Mouse (Mus musculus) liver, adult 2 months (tissue): Measurements from ENCODE around the gene Mocs1. TPM values are rescaled to one million over a fixed set of nuclear protein-coding genes. Genes with fewer than 3 reads are reported as not detected.

Experiments
- DNase-seq: peaks from one replicate; pipeline ENCODE4 v3.0.0-alpha.2; 2011; ENCODE audit warnings: low read depth, low spot score; ENCODE audit errors: extremely low read depth
- H3K27ac ChIP-seq: fragments of 200-500 bp; replicated peaks from 2 replicates; pipeline ENCODE4 v1.5.1; 2012; ENCODE audit warnings: low read depth, mild to moderate bottlenecking, control low read depth, inconsistent platforms, low read length; ENCODE audit not compliant: insufficient read depth
- H3K27me3 ChIP-seq: fragments of 200-500 bp; 2 replicates; pipeline ENCODE4 v1.6.1; 2012; ENCODE audit warnings: mild to moderate bottlenecking, moderate library complexity, low read length, inconsistent platforms; ENCODE audit not compliant: control insufficient read depth, insufficient read depth
- H3K36me3 ChIP-seq: fragments of 200-500 bp; 2 replicates; pipeline ENCODE4 v1.6.1; 2012; ENCODE audit warnings: low read length, inconsistent platforms; ENCODE audit not compliant: control insufficient read depth, insufficient read depth
- H3K4me1 ChIP-seq: fragments of 200-500 bp; 2 replicates; pipeline ENCODE4 v1.6.1; 2011; ENCODE audit warnings: low read length; ENCODE audit not compliant: control insufficient read depth, insufficient read depth
- H3K4me3 ChIP-seq: fragments of 200-500 bp; 2 replicates; pipeline ENCODE4 v1.5.1; 2011; ENCODE audit warnings: low read depth, mild to moderate bottlenecking, control low read depth, low read length, moderate library complexity; ENCODE audit not compliant: insufficient read depth
- H3K79me2 ChIP-seq: fragments of 200-500 bp; 2 replicates; pipeline ENCODE4 v1.6.1; 2012; ENCODE audit warnings: inconsistent platforms, mild to moderate bottlenecking, low read length, moderate library complexity; ENCODE audit not compliant: control insufficient read depth, insufficient read depth
- H3K9ac ChIP-seq: fragments of 200-500 bp; 2 replicates; pipeline ENCODE4 v1.6.1; 2012; ENCODE audit warnings: low read depth, mild to moderate bottlenecking, control low read depth, inconsistent platforms, low read length
- CTCF ChIP-seq: fragments of 200-500 bp; IDR thresholded peaks from 2 replicates; pipeline ENCODE4 v1.5.1; 2011; ENCODE audit warnings: low read depth, low read length, control low read depth
- POLR2A ChIP-seq: fragments of 200-500 bp; IDR thresholded peaks from 2 replicates; pipeline ENCODE4 v1.6.1; 2011; ENCODE audit warnings: low read length, control low read depth; ENCODE audit not compliant: insufficient read depth; ENCODE audit errors: extremely low read depth
- WGBS: fragments of 180-500 bp; shearing (Covaris S2); methylation state at CpG from one replicate; pipeline ENCODE4 v1.1.7; 2018; 5-methylcytosine and 5-hydroxymethylcytosine counted together
- polyA plus RNA-seq: library from polyadenylated mRNA; depleted of rRNA; stranded (reverse); fragments of >200 nt; gene quantifications from 2 replicates; pipeline ENCODE4 v1.2.3, GENCODE M21; 2012
- total RNA-seq: library from RNA; depleted of rRNA; stranded (reverse); fragments of >200 nt; gene quantifications from 2 replicates; pipeline ENCODE4 v1.2.3, GENCODE M21; 2014

The Mocs1 gene
- total and polyA plus RNA-seq, 2 experiments, result 46.1 to 125 TPM

GRCm38 (mm10) chr17:49416228-49416627 lies 11.9 kb upstream of the Mocs1 start:
- Histone ChIP-seq H3K9ac (no peak overlapping the region), H3K36me3 (no peaks in the 10 kb centered on the region), H3K4me3 (no peak overlapping the region), H3K4me1 (peaks cover 27% of the 10 kb centered on the region), H3K79me2 (no peaks in the 10 kb centered on the region), H3K27ac (no peak overlapping the region), H3K27me3 (no peaks in the 10 kb centered on the region)
- TF ChIP-seq POLR2A (no peak), CTCF (no peak)
- no peak for DNase-seq
- 93% methylated on average over 3 of the region's 3 CpGs for WGBS

- H3K4me1 ChIP-seq, result peaks cover 36% of the 10 kb centered on the region
- H3K27me3 ChIP-seq, result no peaks in the 10 kb centered on the region
- WGBS, result 24% methylated on average over 6 of the region's 6 CpGs
- H3K9ac ChIP-seq, result peak overlapping the region; percentile 20
- DNase-seq, result peak; percentile 92
- TF ChIP-seq CTCF (no peak), POLR2A (no peak)
- H3K4me3 ChIP-seq, result no peak overlapping the region
- H3K27ac ChIP-seq, result peak overlapping the region; percentile 84
- H3K79me2 ChIP-seq, result no peaks in the 10 kb centered on the region
- no peaks in the 10 kb centered on the region for H3K36me3 ChIP-seq
Observed at GRCm38 (mm10) chr17:49419813-49420212, 8.3 kb upstream of the Mocs1 start.

- no peak overlapping the region for H3K9ac ChIP-seq
- no peak overlapping the region for H3K4me3 ChIP-seq
- peak overlapping the region; percentile 95 for H3K27ac ChIP-seq
- H3K79me2 ChIP-seq, result no peaks in the 10 kb centered on the region
- peaks cover 34% of the 10 kb centered on the region for H3K4me1 ChIP-seq
- H3K27me3 ChIP-seq, result no peaks in the 10 kb centered on the region
- no peak for DNase-seq
- WGBS, result 21% methylated on average over 3 of the region's 3 CpGs
- no peaks in the 10 kb centered on the region for H3K36me3 ChIP-seq
- no peak for TF ChIP-seq CTCF
- TF ChIP-seq POLR2A, result no peak
Observed at GRCm38 (mm10) chr17:49422286-49423066, 5.7 kb upstream of the Mocs1 start.

GRCm38 (mm10) chr17:49423067-49423325 lies 5.2 kb upstream of the Mocs1 start:
- no peaks in the 10 kb centered on the region for H3K27me3 ChIP-seq
- H3K4me3 ChIP-seq, result no peak overlapping the region
- H3K79me2 ChIP-seq, result no peaks in the 10 kb centered on the region
- peak; percentile 100 for DNase-seq
- no peaks in the 10 kb centered on the region for H3K36me3 ChIP-seq
- H3K9ac ChIP-seq, result no peak overlapping the region
- H3K27ac ChIP-seq, result 0 out of 2 replicates have a peak overlapping the region, but pooled peaks have one; percentile 59
- no peak for TF ChIP-seq CTCF
- TF ChIP-seq POLR2A, result no peak
- peaks cover 34% of the 10 kb centered on the region for H3K4me1 ChIP-seq
- 18% methylated on average over 2 of the region's 2 CpGs for WGBS

- Histone ChIP-seq H3K4me1 (peaks cover 33% of the 10 kb centered on the region), H3K36me3 (no peaks in the 10 kb centered on the region), H3K4me3 (no peak overlapping the region), H3K79me2 (peaks cover 7% of the 10 kb centered on the region; the same call in 1 of the 2 replicates), H3K27me3 (no peaks in the 10 kb centered on the region), H3K27ac (no peak overlapping the region), H3K9ac (no peak overlapping the region)
- 57% methylated on average over 3 of the region's 3 CpGs for WGBS
- TF ChIP-seq POLR2A (no peak), CTCF (no peak)
- no peak for DNase-seq
Observed at GRCm38 (mm10) chr17:49423872-49424271, 4.3 kb upstream of the Mocs1 start.

- peaks cover 1% of the 10 kb centered on the region; the same call in 1 of the 2 replicates for H3K36me3 ChIP-seq
- DNase-seq, result no peak
Observed at GRCm38 (mm10) chr17:49427631-49428238, 427 bp upstream of the Mocs1 start.

More at GRCm38 (mm10) chr17:49427631-49428238, 427 bp upstream of the Mocs1 start:
- peaks cover 18% of the 10 kb centered on the region; the same call in 1 of the 2 replicates for H3K79me2 ChIP-seq
- 26% methylated on average over 9 of the region's 9 CpGs for WGBS
- H3K27me3 ChIP-seq, result no peaks in the 10 kb centered on the region
- no peak overlapping the region for H3K27ac ChIP-seq
- TF ChIP-seq CTCF (peak; percentile 51; the same call in 1 of the 2 replicates), POLR2A (no peak)
- peaks cover 28% of the 10 kb centered on the region for H3K4me1 ChIP-seq
- H3K9ac ChIP-seq, result no peak overlapping the region
- H3K4me3 ChIP-seq, result no peak overlapping the region
